Mouse (Mus musculus): ENCODE measurements at regions not wholly inside any gene's neighbourhood (a gene's known extent, or its start where the extent isn't known, plus 50 kb on each side); places are given as distances from the start of the nearest gene placed in this dataset.
"Not testable (repeated sequence)": the region's sequence is repeated elsewhere in the genome, so short reads cannot be mapped to it uniquely, and the experiment has no call there.

DNA sequence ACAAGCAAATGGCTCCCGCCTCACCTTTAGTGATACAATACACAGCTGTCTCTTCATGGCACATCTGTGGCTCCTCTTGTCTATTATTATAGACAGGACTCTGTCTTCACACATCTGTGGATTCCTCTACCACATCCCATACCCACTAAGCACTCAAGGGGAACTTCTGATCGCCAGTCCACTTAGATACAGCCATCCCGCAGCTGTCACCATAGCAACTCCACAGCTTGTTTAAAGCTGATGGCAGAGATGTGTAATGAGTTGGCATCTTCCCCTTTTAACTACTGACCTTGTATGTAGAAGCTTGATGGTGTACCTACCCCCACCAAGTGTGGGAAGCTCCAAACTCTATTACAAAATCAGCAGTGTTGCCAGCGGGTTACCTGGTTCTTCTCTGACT is 109.5 kb upstream of the Pfn2 start:
- no peak for DNase-seq
- intact Hi-C loops (cut with DNase I): no loop called here

DNA sequence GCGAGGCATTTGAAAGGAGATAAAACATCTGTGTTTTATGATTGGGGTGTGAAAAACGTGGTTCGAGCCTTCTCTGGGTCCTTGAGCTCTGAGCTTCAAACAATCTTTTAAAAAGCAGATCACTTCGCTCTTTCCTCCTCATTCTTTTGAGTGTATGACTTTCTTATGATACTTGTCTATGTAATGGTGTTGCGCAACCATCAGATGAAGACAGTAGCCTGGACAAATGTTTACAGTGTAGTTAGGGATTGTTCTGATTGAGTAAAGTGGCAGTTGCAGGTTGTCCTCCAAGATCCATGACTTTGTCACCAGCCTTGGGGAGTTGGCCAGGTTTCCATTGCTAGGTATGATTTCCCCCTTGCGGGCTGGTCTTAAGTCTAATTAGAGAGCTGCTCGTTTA is 116.1 kb upstream of the Pfn2 start:
- no peak for DNase-seq
- intact Hi-C loops (cut with DNase I): no loop called here

DNA sequence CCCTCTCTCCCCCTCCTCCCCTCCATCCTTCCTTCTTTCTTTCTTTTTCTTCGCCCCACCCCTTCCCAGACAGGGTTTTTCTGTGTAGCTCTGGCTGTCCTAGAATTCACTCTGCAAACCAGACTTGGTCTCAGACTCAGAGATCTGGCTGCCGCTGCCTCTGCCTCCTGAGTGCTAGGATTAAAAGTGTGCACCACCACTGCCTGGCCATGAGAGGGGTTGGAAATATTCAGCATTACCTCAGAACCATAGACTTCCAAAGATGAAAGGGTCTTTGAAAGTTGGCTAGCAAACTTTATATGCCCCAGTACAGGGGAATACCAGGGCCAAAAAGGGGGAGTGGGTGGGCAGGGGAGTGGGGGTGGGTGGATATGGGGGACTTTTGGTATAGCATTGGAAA is 122.7 kb upstream of the Pfn2 start:
- intact Hi-C loops (cut with DNase I): not testable (repeated sequence)

DNA sequence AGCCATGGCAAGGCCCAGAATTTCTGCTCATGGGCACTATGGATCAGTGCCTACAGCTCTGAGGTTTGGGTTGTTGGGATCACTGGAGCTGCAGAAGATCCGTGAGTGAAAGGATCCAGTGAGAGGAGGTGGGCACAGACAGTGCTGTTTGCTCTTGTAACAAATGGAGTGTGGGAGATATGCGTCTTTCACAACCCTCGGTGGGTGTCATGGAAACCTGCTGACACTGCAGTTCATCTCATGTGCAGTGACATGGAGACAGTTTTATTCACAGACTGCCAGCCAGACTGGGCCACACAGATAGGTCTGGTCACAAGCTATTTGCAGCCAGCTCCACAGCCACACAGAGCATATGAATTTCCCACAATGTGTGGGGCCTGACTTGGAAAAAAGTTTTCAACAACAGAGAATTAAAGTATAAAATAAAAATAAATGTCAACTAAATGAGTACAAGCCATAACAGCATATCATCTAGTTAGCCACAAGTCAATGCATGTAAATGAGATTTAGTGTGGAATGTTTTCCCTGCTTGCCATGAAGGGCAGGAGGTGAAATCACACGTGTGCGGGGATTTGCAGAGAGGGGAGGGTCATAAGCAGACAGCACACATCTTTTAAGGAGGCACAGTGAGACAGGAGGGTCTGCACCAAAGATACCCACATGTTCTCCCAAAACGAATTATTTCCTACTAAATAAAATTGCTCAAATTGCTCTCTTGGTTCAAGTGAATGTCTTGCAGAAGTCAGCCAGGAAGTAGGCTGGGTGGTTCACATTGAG is 124.8 kb upstream of the Pfn2 start:
- intact Hi-C loops (cut with DNase I): no loop called here
- DNase-seq: no peak

More for the DNA sequence above, 122.7 kb upstream of the Pfn2 start:
- not testable (repeated sequence) for DNase-seq

DNA sequence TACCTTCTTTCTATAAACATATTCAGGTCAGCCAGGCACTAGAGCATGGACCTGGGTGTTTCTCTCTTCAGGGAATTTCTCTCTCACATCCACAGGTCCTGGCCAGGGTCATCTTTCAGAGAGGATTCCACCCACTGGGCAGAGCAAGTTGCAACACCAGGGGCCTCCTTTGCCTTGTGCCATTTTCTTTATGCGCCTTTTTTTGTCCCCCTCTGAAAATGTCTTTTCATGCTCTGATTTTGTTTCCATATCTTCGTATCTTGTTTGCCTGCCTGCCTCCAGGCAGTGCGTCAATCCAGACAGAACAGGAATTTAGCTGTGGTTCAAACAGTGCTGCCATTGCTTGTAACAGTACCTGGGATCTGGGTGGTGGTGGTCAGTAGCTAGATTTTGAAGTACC is 125.7 kb upstream of the Pfn2 start:
- no peak for DNase-seq
- intact Hi-C loops (cut with DNase I): no loop called here

DNA sequence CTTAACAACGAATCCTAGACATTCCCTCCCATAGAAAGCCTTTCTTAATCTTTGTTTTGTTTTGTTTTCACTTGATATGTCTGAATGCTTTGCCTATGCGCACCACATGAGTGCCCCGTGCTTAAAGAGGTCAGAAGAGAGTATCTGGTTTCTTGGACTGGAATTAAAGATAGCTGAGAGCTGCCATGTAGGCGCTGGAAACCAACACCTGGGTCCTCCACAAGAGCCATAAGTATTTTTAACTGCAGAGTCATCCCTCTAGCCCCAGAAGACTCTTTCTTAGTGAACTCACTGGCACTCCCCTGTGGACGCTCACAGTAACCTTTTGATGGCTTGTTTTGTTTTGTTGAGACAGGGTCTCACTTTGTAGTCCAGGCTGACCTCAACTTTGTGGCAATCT is 127.5 kb upstream of the Pfn2 start:
- intact Hi-C loops (cut with DNase I): no loop called here

DNA sequence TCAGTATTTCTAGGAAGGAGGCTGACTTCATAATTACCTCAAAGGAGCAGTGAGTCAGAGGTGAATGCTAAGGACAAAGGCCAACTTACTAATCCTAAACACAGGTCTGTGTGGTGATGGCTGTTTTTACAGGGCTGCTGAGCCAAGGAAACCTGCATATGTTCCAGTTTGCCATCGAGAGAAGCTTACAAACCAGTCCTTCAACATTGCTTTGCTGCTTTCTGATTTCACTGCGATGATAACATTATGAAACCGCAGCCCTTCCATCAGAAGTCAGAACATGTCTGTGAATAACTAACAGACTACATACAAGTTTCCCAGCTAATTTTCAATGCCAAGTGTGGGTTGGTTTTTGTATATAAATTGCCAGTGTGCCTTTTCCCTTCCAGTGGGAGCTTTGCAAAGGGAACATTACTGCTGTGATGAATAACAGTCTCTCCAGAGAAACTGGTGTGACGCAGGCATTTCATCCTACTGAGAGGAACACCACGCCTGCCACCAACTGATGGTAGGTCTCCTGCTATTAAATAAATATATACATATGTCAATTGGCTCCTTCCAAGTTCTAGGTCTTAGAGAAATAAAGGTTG is 128.9 kb upstream of the Pfn2 start:
- intact Hi-C loops (cut with DNase I): no loop called here
- DNase-seq: no peak

More for the DNA sequence above, 127.5 kb upstream of the Pfn2 start:
- no peak for DNase-seq

DNA sequence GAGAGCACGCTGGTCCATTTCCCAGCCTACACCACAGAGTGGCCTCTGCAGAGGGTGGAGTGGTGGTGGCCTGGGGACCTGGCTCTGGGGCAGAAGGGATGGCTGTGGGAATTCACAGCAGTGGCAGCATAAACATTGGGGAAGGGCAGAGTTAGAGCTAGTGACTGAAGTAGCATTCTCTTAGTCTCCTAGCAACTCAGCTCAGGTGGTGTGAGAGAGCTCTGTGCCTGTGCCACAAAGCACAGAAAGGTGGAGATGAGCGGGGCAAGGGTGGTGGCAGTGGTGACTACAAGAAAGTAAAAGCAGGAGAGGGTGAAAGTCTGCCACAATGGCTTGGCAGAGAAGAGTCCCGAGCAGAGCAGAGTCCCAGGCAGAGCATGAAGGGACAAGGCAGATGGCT is 140.3 kb upstream of the Pfn2 start:
- intact Hi-C loops (cut with DNase I): no loop called here
- DNase-seq: no peak

DNA sequence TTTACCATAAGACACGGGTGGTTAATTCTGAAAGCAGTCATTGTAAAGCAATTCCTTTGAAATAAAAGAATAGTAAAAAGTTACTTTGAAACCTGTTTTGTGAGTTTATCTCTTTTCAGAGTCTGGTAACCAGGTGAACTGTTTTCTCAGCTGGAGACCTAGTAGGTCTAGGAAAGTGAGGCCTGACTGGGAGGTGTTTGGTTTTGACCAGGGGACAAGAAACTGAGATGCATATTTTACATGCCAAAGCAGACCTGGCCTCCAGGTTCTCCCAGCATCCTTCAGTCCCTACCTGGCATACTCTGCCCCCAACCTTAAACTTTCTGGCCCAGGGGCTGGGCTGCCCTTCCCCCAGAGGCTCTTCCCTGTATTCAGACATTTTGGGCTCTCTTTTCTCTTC is 142.9 kb upstream of the Pfn2 start:
- intact Hi-C loops (cut with DNase I): no loop called here

DNA sequence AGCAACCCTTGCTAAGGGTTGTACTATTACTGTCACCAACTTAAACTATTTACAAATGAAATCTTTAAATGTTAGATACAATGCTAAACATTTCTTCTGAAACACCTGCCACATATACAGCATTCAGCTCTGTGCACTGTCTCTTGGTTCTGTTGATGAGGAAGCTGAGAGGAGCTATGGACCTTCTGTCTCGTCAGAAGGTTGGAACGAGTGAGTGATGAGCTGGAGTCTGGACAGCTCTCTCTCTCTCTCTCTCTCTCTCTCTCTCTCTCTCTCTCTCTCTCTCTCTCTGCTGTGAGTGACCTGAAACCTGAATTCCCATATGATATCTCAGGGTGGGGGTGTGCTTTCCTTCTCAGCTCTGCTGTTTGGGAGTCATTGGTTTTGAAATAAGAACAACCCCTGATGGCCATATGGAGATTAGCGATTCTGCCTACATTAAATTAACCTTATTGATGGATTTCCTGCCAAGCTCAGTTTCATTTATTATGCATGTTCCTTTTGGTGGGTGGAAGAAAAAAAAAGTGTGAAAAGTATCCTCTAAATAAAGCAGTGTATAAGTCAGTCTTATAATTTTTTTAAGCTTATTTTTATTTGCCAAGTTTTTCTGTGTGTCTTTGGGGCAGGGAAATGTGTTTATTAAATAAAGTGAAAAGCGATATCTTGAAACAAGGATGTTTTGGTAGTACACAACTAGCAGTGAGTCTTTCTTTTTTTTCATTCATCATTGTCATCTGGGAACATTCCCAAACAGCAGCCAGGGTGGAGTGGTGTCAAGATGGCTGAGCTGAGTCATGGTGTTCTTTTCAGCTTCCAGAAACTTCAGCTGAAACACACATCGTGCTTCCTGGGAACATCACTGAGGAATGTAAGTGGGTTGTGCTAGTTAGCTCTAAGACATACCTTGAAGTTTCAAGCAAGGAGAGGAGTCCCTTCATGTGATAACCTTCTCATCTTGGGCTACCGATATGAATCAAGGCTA is 150.5 kb upstream of the Pfn2 start:
- no peak for DNase-seq
- intact Hi-C loops (cut with DNase I): no loop called here

More for the DNA sequence above, 142.9 kb upstream of the Pfn2 start:
- DNase-seq: no peak

DNA sequence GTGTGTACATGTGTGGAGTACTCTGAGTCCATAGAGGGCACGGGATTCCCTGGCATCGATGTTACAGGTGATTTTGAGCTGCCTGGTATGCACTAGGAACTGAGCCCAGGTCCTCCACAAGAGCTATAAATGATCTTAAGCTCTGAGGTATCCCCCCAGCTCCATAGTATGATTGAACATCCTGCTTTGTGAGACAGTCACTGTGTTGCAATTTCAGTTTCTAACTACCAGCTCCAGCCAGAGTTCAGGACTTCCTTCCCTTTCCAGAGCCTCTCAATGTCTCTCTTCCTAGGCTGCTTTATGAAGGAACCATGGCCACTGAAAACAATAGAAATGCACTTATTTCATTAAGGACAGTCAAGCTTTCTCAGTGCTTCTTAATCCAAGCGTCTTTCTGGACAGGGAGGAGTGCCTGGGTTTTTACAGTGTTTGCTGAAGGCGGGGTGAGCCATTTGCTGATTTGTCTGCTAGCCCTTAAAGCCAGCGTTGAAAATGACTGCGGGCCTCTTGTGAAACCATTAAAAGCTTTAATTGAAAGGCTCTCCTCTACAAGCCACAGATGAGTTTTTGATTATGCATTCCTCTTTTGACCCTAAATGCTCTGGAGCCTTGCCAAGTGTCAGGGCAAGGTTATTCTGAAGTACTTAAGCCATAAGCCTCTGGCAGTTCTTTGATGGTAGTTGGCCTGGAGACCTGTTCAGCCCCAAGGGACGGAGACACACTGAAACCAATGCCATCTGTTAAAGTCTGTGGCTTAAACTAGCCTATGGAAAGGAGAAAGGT is 155.1 kb upstream of the Pfn2 start:
- no peak for DNase-seq
- intact Hi-C loops (cut with DNase I): no loop called here

DNA sequence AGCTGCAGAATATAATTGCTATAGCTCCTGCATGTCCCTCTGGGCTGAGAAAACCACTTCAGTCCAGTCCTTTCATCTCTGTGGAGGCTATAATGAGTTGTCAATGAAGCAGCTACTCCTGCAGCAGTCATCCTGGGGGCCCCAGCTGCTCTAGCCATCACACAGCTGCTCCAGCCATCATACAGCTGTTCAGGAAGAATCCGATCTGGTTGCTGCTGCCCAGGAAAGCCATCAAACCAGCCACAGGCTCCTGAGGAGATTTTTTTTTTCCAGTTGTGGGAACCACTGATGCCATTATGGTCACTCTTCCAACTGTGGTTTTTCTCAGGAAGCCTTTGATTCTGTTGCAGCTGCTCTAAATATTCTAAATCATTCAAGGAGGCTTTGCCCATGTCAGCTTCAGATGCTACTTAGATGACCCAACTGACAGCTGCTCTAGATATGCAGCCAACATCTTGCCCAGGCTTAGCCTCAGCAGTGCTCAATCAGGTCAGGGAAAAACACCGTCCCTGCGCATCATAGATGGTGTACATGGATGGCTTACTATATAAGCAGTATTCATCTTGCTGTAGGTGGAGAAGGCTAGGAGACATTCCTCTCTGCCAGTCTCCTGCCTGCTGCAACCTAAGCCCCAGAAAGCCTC is 177.0 kb upstream of the Pfn2 start:
- intact Hi-C loops (cut with DNase I): no loop called here
- no peak for DNase-seq

DNA sequence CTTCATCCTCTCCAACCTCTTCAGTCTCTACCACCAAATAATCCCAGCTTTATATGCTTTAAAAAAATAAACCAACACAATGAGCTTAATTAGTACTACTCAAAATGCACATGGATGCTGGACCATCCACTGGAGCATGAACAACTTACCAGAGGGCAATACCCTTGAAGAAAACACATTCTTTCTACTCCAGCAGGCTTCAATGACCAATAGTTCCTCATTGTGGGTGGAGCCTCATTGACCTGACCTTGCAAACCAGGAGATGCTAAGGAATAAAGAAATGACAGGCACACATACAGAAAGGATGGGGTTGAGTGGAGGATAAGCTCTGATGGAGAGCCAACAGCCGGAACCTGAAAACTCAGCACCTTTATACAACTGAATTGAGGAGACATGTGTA is 201.7 kb upstream of the Pfn2 start:
- no peak for DNase-seq
- intact Hi-C loops (cut with DNase I): no loop called here

DNA sequence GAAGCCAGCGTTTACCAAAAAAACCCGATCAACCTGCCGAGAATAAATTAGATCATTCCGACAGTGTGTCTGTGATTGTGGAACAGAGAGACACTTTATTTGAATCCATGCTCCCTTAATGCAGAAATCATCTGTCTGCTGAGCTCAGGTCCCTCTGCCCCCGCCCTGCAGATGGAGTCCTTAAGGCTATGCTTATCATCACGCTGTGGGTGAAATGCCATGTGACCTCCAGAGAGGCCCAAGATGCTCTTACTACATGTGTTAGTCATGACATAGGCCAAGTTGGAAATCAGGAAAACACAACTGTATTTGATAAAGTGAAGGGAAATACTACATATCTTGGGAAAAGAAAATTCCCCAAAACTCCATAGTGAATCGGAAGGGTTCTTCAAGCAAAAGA is 206.8 kb upstream of the Pfn2 start:
- intact Hi-C loops (cut with DNase I): no loop called here
- no peak for DNase-seq

DNA sequence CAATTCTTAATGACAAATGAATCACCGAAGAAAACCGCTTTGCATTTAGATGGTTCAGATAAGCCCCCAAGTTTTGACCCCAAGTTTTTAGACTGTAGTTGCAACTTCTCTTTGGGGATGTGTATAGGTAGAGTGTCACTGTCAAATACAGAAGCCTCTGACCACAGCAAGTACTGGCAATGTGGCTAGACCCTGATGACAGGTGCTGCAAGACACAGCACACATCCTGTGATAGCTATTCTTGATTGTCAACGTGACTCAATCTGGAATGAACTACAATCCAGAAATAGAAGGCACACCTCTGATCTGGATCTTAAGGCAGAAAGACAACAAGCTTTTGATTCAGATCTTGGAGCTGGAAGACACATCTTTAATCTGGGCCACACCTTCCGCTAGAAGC is 207.3 kb upstream of the Pfn2 start:
- intact Hi-C loops (cut with DNase I): no loop called here
- DNase-seq: no peak

DNA sequence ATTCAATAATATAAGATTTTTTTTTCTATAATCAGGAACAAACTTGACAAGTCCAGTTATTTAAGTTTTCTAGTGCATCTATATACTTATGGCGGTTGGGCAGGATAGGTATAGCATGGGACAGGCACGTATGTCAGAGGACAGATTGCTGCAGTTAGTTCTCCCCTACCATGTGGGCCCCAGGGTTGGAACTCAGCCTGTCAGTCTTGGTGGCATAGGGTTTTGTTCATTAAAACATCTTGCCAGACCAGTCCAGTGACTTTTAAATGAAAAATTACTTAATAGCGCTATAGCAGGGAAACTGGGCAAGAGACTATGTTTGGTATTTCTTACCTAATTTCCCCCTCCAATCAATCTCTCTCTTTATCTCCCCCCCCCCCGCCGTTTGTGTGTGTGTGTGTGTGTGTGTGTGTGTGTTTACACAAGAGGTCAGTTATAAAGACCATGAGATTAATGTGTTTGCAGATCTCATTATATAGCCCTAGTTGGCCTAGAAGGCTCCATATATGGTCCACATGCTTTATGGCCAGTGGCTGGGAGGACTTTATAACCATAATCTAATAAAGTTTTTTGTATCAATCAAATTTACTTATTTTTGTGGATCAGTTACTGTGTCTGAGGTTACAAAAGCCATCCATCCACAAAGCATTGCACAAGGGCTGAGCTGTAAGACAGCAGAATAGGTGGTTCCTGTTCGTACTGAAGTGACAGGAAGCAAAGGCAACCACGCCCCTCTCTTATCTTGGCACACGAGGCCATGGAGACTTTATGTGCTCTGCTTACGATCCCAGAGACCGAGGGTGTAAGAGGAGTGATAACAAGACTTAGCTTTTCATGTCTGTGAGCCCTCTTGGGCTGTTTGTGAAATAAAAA is 208.5 kb upstream of the Pfn2 start:
- intact Hi-C loops (cut with DNase I): no loop called here
- no peak for DNase-seq

DNA sequence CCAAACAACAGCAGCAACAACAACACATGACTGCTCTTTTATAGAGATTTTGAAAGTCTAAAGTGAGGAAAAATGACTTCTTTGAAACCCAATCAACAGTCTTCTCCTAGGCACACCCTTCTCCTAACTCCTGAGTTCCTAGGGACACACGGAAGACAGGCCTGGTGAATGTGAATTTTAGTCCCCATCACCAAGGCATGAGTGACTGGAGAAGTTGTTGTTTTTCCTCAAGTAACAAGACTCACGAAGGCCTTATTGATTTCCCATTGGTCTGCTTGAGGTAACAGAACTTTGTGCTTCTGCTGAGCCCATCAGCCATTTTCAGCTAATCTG is 209.2 kb upstream of the Pfn2 start:
- no peak for DNase-seq
- intact Hi-C loops (cut with DNase I): no loop called here

DNA sequence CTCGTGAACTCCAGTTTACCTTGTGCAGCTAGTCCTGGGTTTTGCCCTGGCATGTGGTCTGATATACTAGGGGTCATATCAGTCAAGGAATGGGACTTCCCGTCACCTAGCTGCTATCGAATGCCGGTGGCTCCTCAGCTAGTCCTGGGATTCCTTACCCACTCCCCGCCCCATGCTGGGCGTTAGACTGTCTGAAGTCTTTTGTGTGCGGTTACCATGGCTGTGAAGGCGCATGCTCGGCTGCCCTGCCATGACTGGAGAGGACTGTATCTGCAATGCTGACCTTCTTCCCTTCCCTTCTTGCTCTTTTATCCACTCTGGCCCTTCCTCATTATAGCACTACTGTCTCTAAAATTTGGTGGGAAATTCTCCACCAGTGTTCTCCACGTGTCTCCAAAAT is 210.3 kb upstream of the Pfn2 start:
- DNase-seq: no peak
- intact Hi-C loops (cut with DNase I): no loop called here

DNA sequence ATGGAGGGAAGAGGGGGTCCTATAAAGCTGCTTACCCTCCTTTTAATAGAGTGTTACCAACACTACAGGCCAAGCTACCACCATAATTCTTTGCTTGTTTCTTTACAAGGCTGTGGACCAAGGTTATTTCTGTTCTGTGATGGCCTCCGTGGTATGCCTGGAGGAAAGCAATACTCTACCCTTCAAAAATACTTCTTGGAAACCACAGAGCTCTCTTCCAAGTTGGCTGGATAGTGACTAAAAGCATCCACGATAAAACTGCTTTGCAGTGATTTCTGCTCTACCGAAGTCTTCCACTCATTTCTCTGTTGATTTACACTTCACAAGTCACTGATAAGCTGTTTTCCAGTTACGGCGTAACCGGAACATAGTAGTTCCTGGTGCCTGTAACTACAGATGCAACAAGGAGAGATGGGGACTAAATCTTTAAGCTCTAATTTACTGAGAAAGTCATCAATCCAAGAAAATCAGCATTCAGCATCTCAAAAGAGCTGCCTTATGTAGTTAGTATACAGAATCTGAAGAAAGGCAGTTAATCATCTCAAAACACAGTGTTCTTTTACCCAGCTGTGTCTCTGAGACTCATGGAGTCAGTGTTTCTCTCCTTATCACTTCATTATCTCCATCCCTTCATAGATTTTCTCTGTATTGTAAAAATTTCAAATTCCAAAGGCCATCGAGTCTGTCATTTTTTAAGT is 216.1 kb upstream of the Pfn2 start:
- no peak for DNase-seq
- intact Hi-C loops (cut with DNase I): no loop called here

Measured in heart, postnatal 36 days (tissue).